Mouse (Mus musculus): ENCODE measurements at regions not wholly inside any gene's neighbourhood (a gene's known extent, or its start where the extent isn't known, plus 50 kb on each side); places are given as distances from the start of the nearest gene placed in this dataset.

- DNase-seq (ENCODE audit: low spot score) = peak; percentile 1
Measured at GRCm38 (mm10) chrX:150709416-150709815, 52.0 kb upstream of the Tro start.

All from layer of hippocampus, adult 9-10 months (tissue).